21 mouse cellular contexts compared by ENCODE assay signal in genomic region chr5:74479157-74479556, GRCm38 (mm10). TPM values are rescaled to one million over a fixed set of nuclear protein-coding genes. Genes with fewer than 3 reads are reported as not detected.
DNase-seq lines count a peak whose midpoint lies in the region; ATAC-seq and TF ChIP-seq lines count a peak whose summit lies in the region.
"Had no signal": no experiment of that assay in that cellular context is flagged by ENCODE, and none has a peak within 500 bp of the region (broad histone marks: within the 10 kb centered on the region; RNA-seq: fewer than 3 reads in every experiment).

No protein-coding gene starts in this region.

- DNase-seq in kidney, postnatal 36 days = no peak
- peak; percentile 53 for DNase-seq in lung, embryonic 14.5 days
- DNase-seq in lung, postnatal 0 days (ENCODE audit: low spot score) = no peak
- DNase-seq: B cell, adult 2 months; cerebellum, adult 11-12 months; cerebellum, adult 2 months; cerebellum, adult 9-10 months; cerebellum, postnatal 10 days; cerebellum, postnatal 25 days had no signal

- TF ChIP-seq EP300 in lung, postnatal 0 days (IDR thresholded peaks at IDR 0.05) = no peak

- peaks cover 6% of the 10 kb centered on the region; the same call in 1 of the 2 replicates for H3K4me1 ChIP-seq in heart, embryonic 11.5 days (ENCODE audit: control insufficient read depth, insufficient read depth, low read length)
- H3K4me1 ChIP-seq in heart, embryonic 12.5 days (replicated peaks) = peaks cover 16% of the 10 kb centered on the region
- 0 out of 2 replicates have a peak, but pooled peaks cover 2% of the 10 kb centered on the region for H3K4me1 ChIP-seq in kidney, embryonic 14.5 days (ENCODE audit: control insufficient read depth, insufficient read depth, low read length)
- H3K4me1 ChIP-seq in lung, embryonic 14.5 days (ENCODE audit: insufficient read depth) = peaks cover 6% of the 10 kb centered on the region; the same call in 1 of the 2 replicates
- H3K4me1 ChIP-seq in lung, postnatal 0 days (ENCODE audit: insufficient read depth, low read depth, low read length) = no peaks in the 10 kb centered on the region
- H3K4me1 ChIP-seq: forebrain, embryonic 13.5 days; forebrain, embryonic 15.5 days had no signal

- H3K36me3 ChIP-seq in heart, embryonic 11.5 days (ENCODE audit: control insufficient read depth, insufficient read depth, low read length) = no peaks in the 10 kb centered on the region
- no peaks in the 10 kb centered on the region for H3K36me3 ChIP-seq in heart, embryonic 12.5 days
- no peaks in the 10 kb centered on the region for H3K36me3 ChIP-seq in kidney, embryonic 14.5 days (ENCODE audit: control insufficient read depth, insufficient read depth, low read length)
- H3K36me3 ChIP-seq in lung, embryonic 14.5 days (ENCODE audit: insufficient read depth) = no peaks in the 10 kb centered on the region
- no peaks in the 10 kb centered on the region for H3K36me3 ChIP-seq in lung, postnatal 0 days (ENCODE audit: insufficient read depth, low read length)
- H3K36me3 ChIP-seq: embryonic facial prominence, embryonic 10.5 days; embryonic facial prominence, embryonic 12.5 days; forebrain, embryonic 15.5 days had no signal

- 0 out of 2 replicates have a peak overlapping the region, but pooled peaks have one; percentile 7 for H3K27ac ChIP-seq in heart, embryonic 11.5 days (ENCODE audit: low read depth, low read length)
- H3K27ac ChIP-seq in heart, embryonic 12.5 days (ENCODE audit: poor library complexity, severe bottlenecking) = no peak overlapping the region
- H3K27ac ChIP-seq in kidney, embryonic 14.5 days (ENCODE audit: low read depth, low read length) = peak overlapping the region; percentile 24; the same call in 1 of the 2 replicates
- no peak overlapping the region for H3K27ac ChIP-seq in lung, embryonic 14.5 days (ENCODE audit: low read depth)
- no peak overlapping the region for H3K27ac ChIP-seq in lung, postnatal 0 days (ENCODE audit: low read length)
- H3K27ac ChIP-seq: embryonic facial prominence, embryonic 10.5 days; embryonic facial prominence, embryonic 12.5 days; forebrain, embryonic 13.5 days; forebrain, embryonic 15.5 days had no signal

- H3K4me3 ChIP-seq in heart, embryonic 11.5 days (ENCODE audit: low read depth, low read length) = no peak overlapping the region
- no peak overlapping the region for H3K4me3 ChIP-seq in heart, embryonic 12.5 days
- H3K4me3 ChIP-seq in kidney, embryonic 14.5 days (ENCODE audit: low read length) = no peak overlapping the region
- no peak overlapping the region for H3K4me3 ChIP-seq in lung, embryonic 14.5 days (ENCODE audit: low read depth, low read length)
- H3K4me3 ChIP-seq in lung, postnatal 0 days (ENCODE audit: low read depth, low read length) = no peak overlapping the region
- H3K4me3 ChIP-seq: embryonic facial prominence, embryonic 10.5 days; embryonic facial prominence, embryonic 12.5 days; forebrain, embryonic 13.5 days; forebrain, embryonic 15.5 days had no signal

- 75% methylated on average over 5 of the region's 5 CpGs for WGBS in heart, embryonic 11.5 days (ENCODE audit: insufficient replicate concordance)
- WGBS in heart, embryonic 12.5 days = 68% methylated on average over 5 of the region's 5 CpGs
- WGBS in kidney, embryonic 14.5 days = 75% methylated on average over 5 of the region's 5 CpGs
- WGBS in lung, embryonic 14.5 days = 49% methylated on average over 5 of the region's 5 CpGs
- 64% methylated on average over 5 of the region's 5 CpGs for WGBS in lung, postnatal 0 days

- H3K9me3 ChIP-seq in heart, embryonic 11.5 days (replicated peaks; ENCODE audit: control insufficient read depth, low read length) = no peaks in the 10 kb centered on the region
- no peaks in the 10 kb centered on the region for H3K9me3 ChIP-seq in heart, embryonic 12.5 days (replicated peaks)
- no peaks in the 10 kb centered on the region for H3K9me3 ChIP-seq in kidney, embryonic 14.5 days (ENCODE audit: control insufficient read depth, low read length)
- H3K9me3 ChIP-seq in lung, embryonic 14.5 days (ENCODE audit: low read depth, low read length) = no peaks in the 10 kb centered on the region
- H3K9me3 ChIP-seq in lung, postnatal 0 days (ENCODE audit: low read length) = no peaks in the 10 kb centered on the region
- H3K9me3 ChIP-seq: embryonic facial prominence, embryonic 10.5 days; embryonic facial prominence, embryonic 12.5 days; forebrain, embryonic 13.5 days; forebrain, embryonic 15.5 days; G1E had no signal

- H3K4me2 ChIP-seq in heart, embryonic 11.5 days = no peak overlapping the region
- no peak overlapping the region for H3K4me2 ChIP-seq in heart, embryonic 12.5 days
- no peak overlapping the region for H3K4me2 ChIP-seq in kidney, embryonic 14.5 days (replicated peaks; ENCODE audit: low read depth, low read length)
- no peak overlapping the region for H3K4me2 ChIP-seq in lung, embryonic 14.5 days
- H3K4me2 ChIP-seq in lung, postnatal 0 days (replicated peaks; ENCODE audit: low read depth, low read length) = no peak overlapping the region
- H3K4me2 ChIP-seq: embryonic facial prominence, embryonic 12.5 days; forebrain, embryonic 13.5 days; forebrain, embryonic 15.5 days had no signal

- ATAC-seq in heart, embryonic 11.5 days (replicated peaks; ENCODE audit: insufficient number of reproducible peaks, low FRiP score, low TSS enrichment) = no peak
- ATAC-seq in heart, embryonic 12.5 days (ENCODE audit: insufficient number of reproducible peaks, low FRiP score) = no peak
- no peak for ATAC-seq in kidney, embryonic 14.5 days (ENCODE audit: low FRiP score, low TSS enrichment)
- peak; percentile 56; the same call in 1 of the 2 replicates for ATAC-seq in lung, embryonic 14.5 days (ENCODE audit: insufficient read depth)
- ATAC-seq in lung, postnatal 0 days = no peak
- ATAC-seq: activated CD4-positive, CD25-positive, alpha-beta regulatory T cell, adult 4 months; CD4-positive, CD25-positive, alpha-beta regulatory T cell, adult 4 months; forebrain, embryonic 13.5 days; forebrain, embryonic 15.5 days; Patski had no signal

- no peak overlapping the region for H3K9ac ChIP-seq in heart, embryonic 11.5 days (ENCODE audit: low read depth, low read length)
- H3K9ac ChIP-seq in heart, embryonic 12.5 days = no peak overlapping the region
- H3K9ac ChIP-seq in kidney, embryonic 14.5 days (ENCODE audit: low read depth, low read length) = no peak overlapping the region
- H3K9ac ChIP-seq in lung, embryonic 14.5 days = no peak overlapping the region
- H3K9ac ChIP-seq in lung, postnatal 0 days (replicated peaks; ENCODE audit: low read depth) = no peak overlapping the region
- H3K9ac ChIP-seq: embryonic facial prominence, embryonic 12.5 days; forebrain, embryonic 13.5 days; forebrain, embryonic 15.5 days had no signal

- H3K27me3 ChIP-seq in heart, embryonic 11.5 days (ENCODE audit: control insufficient read depth, insufficient read depth, low read length) = no peaks in the 10 kb centered on the region
- no peaks in the 10 kb centered on the region for H3K27me3 ChIP-seq in heart, embryonic 12.5 days (replicated peaks)
- no peaks in the 10 kb centered on the region for H3K27me3 ChIP-seq in kidney, embryonic 14.5 days (ENCODE audit: control insufficient read depth, insufficient read depth, low read length)
- no peaks in the 10 kb centered on the region for H3K27me3 ChIP-seq in lung, embryonic 14.5 days (ENCODE audit: insufficient read depth, low read length)
- H3K27me3 ChIP-seq in lung, postnatal 0 days (replicated peaks; ENCODE audit: insufficient read depth, low read length) = no peaks in the 10 kb centered on the region
- H3K27me3 ChIP-seq: CH12.LX; embryonic facial prominence, embryonic 12.5 days; forebrain, embryonic 13.5 days; forebrain, embryonic 15.5 days; Patski had no signal

- no peak for TF ChIP-seq CTCF in lung, embryonic 14.5 days (IDR thresholded peaks at IDR 0.05; ENCODE audit: low read depth)
- no peak for TF ChIP-seq CTCF in lung, postnatal 0 days (IDR thresholded peaks at IDR 0.05)

RNA-seq across cellular contexts. Expression of gene Scfd2, which starts 52.4 kb away (rescaled TPM):
- 12.5 and 12.9 TPM in 2 replicates for polyA plus RNA-seq in heart, embryonic 11.5 days (2014; fragmentation: Nextera tagmentation; extraction: Ambion mirVana)
- polyA plus RNA-seq in heart, embryonic 12.5 days (2016; fragmentation: Nextera tagmentation; extraction: Ambion mirVana) = 13.6 and 17.2 TPM in 2 replicates
- polyA plus RNA-seq in kidney, embryonic 14.5 days (2014; fragmentation: Nextera tagmentation; extraction: Ambion mirVana) = 11.4 and 18.3 TPM in 2 replicates
- 17.8 and 17.9 TPM in 2 replicates for polyA plus RNA-seq in lung, embryonic 14.5 days (2014; fragmentation: Nextera tagmentation; extraction: Ambion mirVana)
- polyA plus RNA-seq in lung, postnatal 0 days (2015; fragmentation: Nextera tagmentation; extraction: Ambion mirVana) = 10.9 and 11.4 TPM in 2 replicates

RNA-seq across cellular contexts. Expression of gene Fip1l1, which starts 56.1 kb away (rescaled TPM):
- 66.5 and 70.6 TPM in 2 replicates for polyA plus RNA-seq in heart, embryonic 11.5 days (2014; fragmentation: Nextera tagmentation; extraction: Ambion mirVana)
- 84.8 and 86.4 TPM in 2 replicates for polyA plus RNA-seq in heart, embryonic 12.5 days (2016; fragmentation: Nextera tagmentation; extraction: Ambion mirVana)
- 69.9 and 110 TPM in 2 replicates for polyA plus RNA-seq in kidney, embryonic 14.5 days (2014; fragmentation: Nextera tagmentation; extraction: Ambion mirVana)
- 89.2 and 92.6 TPM in 2 replicates for polyA plus RNA-seq in lung, embryonic 14.5 days (2014; fragmentation: Nextera tagmentation; extraction: Ambion mirVana)
- 36.6 and 45.2 TPM in 2 replicates for polyA plus RNA-seq in lung, postnatal 0 days (2015; fragmentation: Nextera tagmentation; extraction: Ambion mirVana)

Comparison
In these comparisons a context has a peak if more than half of its experiments do, and no peak if none do; other contexts are left out.
1. H3K27ac ChIP-seq: peak in heart, embryonic 11.5 days (single experiment) and kidney, embryonic 14.5 days (single experiment); none in heart, embryonic 12.5 days (single experiment), lung, embryonic 14.5 days (single experiment) and lung, postnatal 0 days (single experiment).